Mouse (Mus musculus): Measurements from ENCODE around the gene A830031A19Rik. TPM values are rescaled to one million over a fixed set of nuclear protein-coding genes. Genes with fewer than 3 reads are reported as not detected.

A830031A19Rik gene
- polyA plus RNA-seq, 2 experiments: not detected

DNA sequence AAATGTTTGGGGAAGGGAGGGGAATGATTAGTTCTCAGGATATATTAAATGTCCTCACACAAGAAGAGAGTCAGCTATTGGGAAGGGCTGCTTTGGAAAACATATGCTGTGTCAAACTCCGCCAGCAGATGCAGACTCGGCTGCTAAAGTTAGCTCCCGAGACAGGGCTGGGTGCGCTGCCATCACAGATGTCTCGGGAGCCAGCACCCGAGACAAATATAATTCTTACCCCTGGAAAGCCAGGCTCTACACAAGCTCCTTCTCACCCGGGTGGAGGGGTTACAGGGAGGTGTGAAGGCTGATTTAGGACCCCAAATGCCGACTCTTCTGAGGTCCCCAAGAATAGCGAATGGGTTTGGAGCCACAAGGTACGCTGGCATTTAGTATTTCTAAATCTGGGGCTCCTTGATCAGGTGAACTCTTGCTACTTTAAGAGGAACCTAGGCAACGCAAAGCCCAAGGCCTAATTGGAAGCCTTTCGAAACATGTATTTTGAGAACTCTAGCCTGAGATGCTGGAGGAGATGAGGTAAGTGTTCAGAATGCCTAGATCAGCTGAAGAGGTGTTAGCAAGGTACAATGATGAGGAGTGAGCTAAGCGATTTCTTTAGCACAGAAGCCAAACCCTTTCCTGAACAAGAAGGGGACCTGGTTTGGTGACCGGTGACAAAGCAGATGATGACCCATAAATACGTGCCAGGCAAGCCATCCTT is 69.3 kb downstream of the A830031A19Rik start:
- no peak overlapping the region for H3K9ac ChIP-seq (ENCODE audit: low read depth, low read length, severe bottlenecking)
- DNase-seq (ENCODE audit: low spot score): no peak
- H3K4me2 ChIP-seq (replicated peaks; ENCODE audit: low read depth, low read length, severe bottlenecking): no peak overlapping the region
- H3K9me3 ChIP-seq (ENCODE audit: control insufficient read depth, low read length): no peaks in the 10 kb centered on the region
- no peak overlapping the region for H3K4me3 ChIP-seq (replicated peaks; ENCODE audit: low read length)
- no peaks in the 10 kb centered on the region for H3K27me3 ChIP-seq (ENCODE audit: control insufficient read depth, insufficient read depth, low read length)
- no peak for TF ChIP-seq POLR2A (IDR thresholded peaks at IDR 0.05; ENCODE audit: borderline replicate concordance, extremely low read depth, insufficient read depth, insufficient read length)
- H3K36me3 ChIP-seq (ENCODE audit: control insufficient read depth, insufficient read depth, low read length): no peaks in the 10 kb centered on the region
- 70% methylated on average over 15 of the region's 15 CpGs for WGBS
- no peak for ATAC-seq (ENCODE audit: low FRiP score, low read depth)
- no peak overlapping the region for H3K27ac ChIP-seq (replicated peaks; ENCODE audit: low read depth, low read length)
- no peaks in the 10 kb centered on the region for H3K4me1 ChIP-seq (ENCODE audit: control insufficient read depth, insufficient read depth, low read length)

DNA sequence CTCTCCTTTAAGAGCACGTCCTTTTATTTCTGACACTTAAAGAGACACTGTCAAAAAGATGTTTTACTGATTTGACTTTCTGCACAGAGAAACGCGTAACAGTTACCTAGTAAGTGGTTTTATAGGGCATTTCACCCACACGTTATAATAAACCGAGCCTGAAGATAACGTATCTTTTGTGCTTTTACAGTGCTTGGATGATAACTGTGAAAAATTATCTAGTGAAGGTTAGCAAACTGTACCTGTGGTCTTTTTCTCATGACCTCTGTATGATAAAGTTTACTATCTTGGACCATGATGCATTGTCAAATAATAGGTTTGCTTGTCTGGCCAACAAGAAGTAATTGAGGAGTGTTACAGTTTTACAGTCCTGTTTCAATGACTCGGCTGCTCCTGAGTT is 74.2 kb downstream of the A830031A19Rik start:
- H3K4me1 ChIP-seq (ENCODE audit: control insufficient read depth, insufficient read depth, low read length): no peaks in the 10 kb centered on the region
- no peak overlapping the region for H3K27ac ChIP-seq (replicated peaks; ENCODE audit: low read depth, low read length)
- no peak for ATAC-seq (ENCODE audit: low FRiP score, low read depth)
- 63% methylated on average over 7 of the region's 7 CpGs for WGBS
- no peaks in the 10 kb centered on the region for H3K36me3 ChIP-seq (ENCODE audit: control insufficient read depth, insufficient read depth, low read length)
- no peaks in the 10 kb centered on the region for H3K27me3 ChIP-seq (ENCODE audit: control insufficient read depth, insufficient read depth, low read length)
- no peaks in the 10 kb centered on the region for H3K9me3 ChIP-seq (ENCODE audit: control insufficient read depth, low read length)
- DNase-seq (ENCODE audit: low spot score): no peak
- H3K9ac ChIP-seq (ENCODE audit: low read depth, low read length, severe bottlenecking): no peak overlapping the region
- no peak overlapping the region for H3K4me2 ChIP-seq (replicated peaks; ENCODE audit: low read depth, low read length, severe bottlenecking)
- H3K4me3 ChIP-seq (replicated peaks; ENCODE audit: low read length): no peak overlapping the region
- no peak for TF ChIP-seq POLR2A (IDR thresholded peaks at IDR 0.05; ENCODE audit: borderline replicate concordance, extremely low read depth, insufficient read depth, insufficient read length)

Small RNA genes lying within 50 kb of the gene (microRNA-seq; reads per million reads assigned to microRNA genes)
- not detected for gene Gm44381

Other genes starting within 250 kb of the A830031A19Rik start
- 10.0 and 12.3 TPM in 2 replicates for gene Papolg, start 179.8 kb downstream of the A830031A19Rik start, polyA plus RNA-seq (2012; rRNA removed)
- 14.2 and 17.1 TPM in 2 replicates for gene Papolg, start 179.8 kb downstream of the A830031A19Rik start, polyA plus RNA-seq (2014; fragmentation: Nextera tagmentation; extraction: Ambion mirVana)
- gene Bcl11a, start 3.0 kb upstream of the A830031A19Rik start, polyA plus RNA-seq (2012; rRNA removed): 33.8 and 38.2 TPM in 2 replicates
- gene Bcl11a, start 3.0 kb upstream of the A830031A19Rik start, polyA plus RNA-seq (2014; fragmentation: Nextera tagmentation; extraction: Ambion mirVana): 61.7 and 74.9 TPM in 2 replicates